Mouse (Mus musculus): Measurements from ENCODE around the gene Insl5. TPM values are rescaled to one million over a fixed set of nuclear protein-coding genes. Genes with fewer than 3 reads are reported as not detected.

Insl5 gene
- total and polyA plus RNA-seq, 2 experiments from 2014 or later = 0.54 TPM; not detected in 1

- no peaks in the 10 kb centered on the region for H3K4me1 ChIP-seq (ENCODE audit: insufficient read depth, low read length)
- H3K9me3 ChIP-seq (ENCODE audit: low read length) = no peaks in the 10 kb centered on the region
- ATAC-seq (ENCODE audit: low FRiP score) = no peak
- no peaks in the 10 kb centered on the region for H3K36me3 ChIP-seq (ENCODE audit: insufficient read depth, low read length)
- H3K9ac ChIP-seq (replicated peaks; ENCODE audit: low read length, poor library complexity, severe bottlenecking) = no peak overlapping the region
- no peak overlapping the region for H3K27ac ChIP-seq (ENCODE audit: low read depth, low read length)
- no peak for TF ChIP-seq CTCF (IDR thresholded peaks at IDR 0.05)
- H3K27me3 ChIP-seq (ENCODE audit: insufficient read depth, low read length) = no peaks in the 10 kb centered on the region
- H3K4me3 ChIP-seq (ENCODE audit: low read depth, low read length) = no peak overlapping the region
- WGBS = 50% methylated on average over 2 of the region's 2 CpGs
- H3K4me2 ChIP-seq (ENCODE audit: low read depth, low read length, poor library complexity, severe bottlenecking) = no peak overlapping the region
- no peak for DNase-seq (ENCODE audit: low spot score)
Observed at GRCm38 (mm10) chr4:102987756-102988155, 38.9 kb downstream of the Insl5 start.

GRCm38 (mm10) chr4:102987325-102987724 lies 39.3 kb downstream of the Insl5 start:
- Histone ChIP-seq H3K4me1 (ENCODE audit: insufficient read depth, low read length) (no peaks in the 10 kb centered on the region), H3K27me3 (ENCODE audit: insufficient read depth, low read length) (no peaks in the 10 kb centered on the region), H3K27ac (ENCODE audit: low read depth, low read length) (no peak overlapping the region), H3K9ac (replicated peaks; ENCODE audit: low read length, poor library complexity, severe bottlenecking) (no peak overlapping the region), H3K4me3 (ENCODE audit: low read depth, low read length) (no peak overlapping the region), H3K4me2 (ENCODE audit: low read depth, low read length, poor library complexity, severe bottlenecking) (no peak overlapping the region), H3K9me3 (ENCODE audit: low read length) (no peaks in the 10 kb centered on the region), H3K36me3 (ENCODE audit: insufficient read depth, low read length) (no peaks in the 10 kb centered on the region)
- 0 out of 2 replicates have a peak, but pooled peaks have one; percentile 34 for ATAC-seq (ENCODE audit: low FRiP score)
- peak; percentile 26 for DNase-seq (ENCODE audit: low spot score)
- WGBS = 24% methylated on average over 4 of the region's 4 CpGs
- TF ChIP-seq CTCF (IDR thresholded peaks at IDR 0.05) = no peak

- Histone ChIP-seq H3K27me3 (ENCODE audit: insufficient read depth, low read length) (no peaks in the 10 kb centered on the region), H3K9me3 (ENCODE audit: low read length) (no peaks in the 10 kb centered on the region), H3K36me3 (ENCODE audit: insufficient read depth, low read length) (no peaks in the 10 kb centered on the region), H3K4me3 (ENCODE audit: low read depth, low read length) (no peak overlapping the region), H3K9ac (replicated peaks; ENCODE audit: low read length, poor library complexity, severe bottlenecking) (no peak overlapping the region), H3K4me1 (ENCODE audit: insufficient read depth, low read length) (no peaks in the 10 kb centered on the region), H3K27ac (ENCODE audit: low read depth, low read length) (no peak overlapping the region), H3K4me2 (ENCODE audit: low read depth, low read length, poor library complexity, severe bottlenecking) (no peak overlapping the region)
- ATAC-seq (ENCODE audit: low FRiP score) (0 out of 2 replicates have a peak, but pooled peaks have one; percentile 69), DNase-seq (ENCODE audit: low spot score) (peak; percentile 86)
- WGBS = 5% methylated on average over 2 of the region's 2 CpGs
- peak; percentile 96 for TF ChIP-seq CTCF (IDR thresholded peaks at IDR 0.05)
Observed at GRCm38 (mm10) chr4:102986917-102987316, 39.7 kb downstream of the Insl5 start.

DNA sequence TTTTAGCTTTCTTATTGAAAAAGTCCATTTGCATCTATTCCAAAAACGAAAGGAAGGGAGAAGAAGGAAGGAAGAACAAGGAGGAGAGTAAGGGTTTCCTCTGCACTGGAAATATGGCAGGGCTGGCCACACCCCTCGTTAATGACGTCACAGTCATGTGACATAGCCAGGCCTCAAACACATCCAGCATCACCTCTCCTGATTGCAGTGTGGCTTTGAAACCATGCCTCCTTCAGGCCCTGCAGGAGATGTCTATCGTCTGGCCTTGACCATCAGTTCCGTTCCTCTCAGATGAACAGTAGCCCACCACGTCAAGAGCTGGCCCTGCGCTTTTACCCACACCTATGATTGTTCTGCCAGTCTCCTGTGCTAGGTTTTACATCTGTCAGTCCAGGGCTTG lies 40.5 kb downstream of the Insl5 start:
- H3K36me3 ChIP-seq (ENCODE audit: insufficient read depth, low read length) = no peaks in the 10 kb centered on the region
- no peaks in the 10 kb centered on the region for H3K27me3 ChIP-seq (ENCODE audit: insufficient read depth, low read length)
- H3K9ac ChIP-seq (replicated peaks; ENCODE audit: low read length, poor library complexity, severe bottlenecking) = no peak overlapping the region
- DNase-seq (ENCODE audit: low spot score) (no peak), ATAC-seq (ENCODE audit: low FRiP score) (no peak)
- no peaks in the 10 kb centered on the region for H3K9me3 ChIP-seq (ENCODE audit: low read length)
- no peaks in the 10 kb centered on the region for H3K4me1 ChIP-seq (ENCODE audit: insufficient read depth, low read length)
- 80% methylated on average over 7 of the region's 7 CpGs for WGBS
- H3K4me3 ChIP-seq (ENCODE audit: low read depth, low read length) = no peak overlapping the region
- no peak for TF ChIP-seq CTCF (IDR thresholded peaks at IDR 0.05)
- H3K4me2 ChIP-seq (ENCODE audit: low read depth, low read length, poor library complexity, severe bottlenecking) = no peak overlapping the region
- H3K27ac ChIP-seq (ENCODE audit: low read depth, low read length) = no peak overlapping the region

DNA sequence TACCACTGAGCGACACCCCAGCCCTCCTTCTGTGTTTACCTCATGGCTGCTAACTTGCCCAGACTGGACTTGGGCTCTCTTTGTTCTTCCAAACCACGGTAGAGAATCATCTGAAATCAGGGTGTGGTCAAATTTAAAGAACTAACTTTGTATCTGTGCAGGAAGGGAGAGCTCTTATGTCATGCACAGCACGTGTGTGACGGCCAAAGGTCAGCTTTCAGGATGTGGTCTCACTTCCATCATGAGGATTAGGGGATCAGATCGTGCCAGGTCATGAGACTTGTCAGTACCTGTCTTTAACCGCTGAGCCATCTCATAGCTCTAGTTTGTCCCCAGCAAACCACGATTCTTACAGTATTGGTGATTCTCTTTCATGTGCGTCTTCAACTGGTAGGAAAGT lies 44.9 kb downstream of the Insl5 start:
- no peak for ATAC-seq (ENCODE audit: low FRiP score)
- no peaks in the 10 kb centered on the region for H3K36me3 ChIP-seq (ENCODE audit: insufficient read depth, low read length)
- 90% methylated on average over 8 of the region's 8 CpGs for WGBS

GRCm38 (mm10) chr4:102979385-102979784 lies 47.3 kb downstream of the Insl5 start:
- DNase-seq (ENCODE audit: low spot score) (no peak), ATAC-seq (ENCODE audit: low FRiP score) (no peak)
- no peaks in the 10 kb centered on the region for H3K9me3 ChIP-seq (ENCODE audit: low read length)
- H3K9ac ChIP-seq (replicated peaks; ENCODE audit: low read length, poor library complexity, severe bottlenecking) = no peak overlapping the region
- H3K27me3 ChIP-seq (ENCODE audit: insufficient read depth, low read length) = no peaks in the 10 kb centered on the region
- H3K4me3 ChIP-seq (ENCODE audit: low read depth, low read length) = no peak overlapping the region
- peaks cover 7% of the 10 kb centered on the region; the same call in 1 of the 2 replicates for H3K4me1 ChIP-seq (ENCODE audit: insufficient read depth, low read length)
- no peaks in the 10 kb centered on the region for H3K36me3 ChIP-seq (ENCODE audit: insufficient read depth, low read length)
- H3K4me2 ChIP-seq (ENCODE audit: low read depth, low read length, poor library complexity, severe bottlenecking) = no peak overlapping the region; the same call in 1 of the 2 replicates
- no peak overlapping the region for H3K27ac ChIP-seq (ENCODE audit: low read depth, low read length)
- 69% methylated on average over 5 of the region's 5 CpGs for WGBS
- TF ChIP-seq CTCF (IDR thresholded peaks at IDR 0.05) = peak; percentile 15; the same call in 1 of the 2 replicates

More for the DNA sequence above, 44.9 kb downstream of the Insl5 start:
- Histone ChIP-seq H3K4me2 (ENCODE audit: low read depth, low read length, poor library complexity, severe bottlenecking) (no peak overlapping the region), H3K27ac (ENCODE audit: low read depth, low read length) (no peak overlapping the region), H3K9ac (replicated peaks; ENCODE audit: low read length, poor library complexity, severe bottlenecking) (no peak overlapping the region), H3K4me1 (ENCODE audit: insufficient read depth, low read length) (peaks cover 7% of the 10 kb centered on the region; the same call in 1 of the 2 replicates), H3K9me3 (ENCODE audit: low read length) (no peaks in the 10 kb centered on the region), H3K27me3 (ENCODE audit: insufficient read depth, low read length) (no peaks in the 10 kb centered on the region), H3K4me3 (ENCODE audit: low read depth, low read length) (no peak overlapping the region)
- DNase-seq (ENCODE audit: low spot score) = no peak
- TF ChIP-seq CTCF (IDR thresholded peaks at IDR 0.05) = no peak

Data from midbrain, postnatal 0 days (tissue).